ENCODE assay signal across 13 mouse cellular contexts in genomic region chr1:58830741-58831140, GRCm38 (mm10). TPM values are rescaled to one million over a fixed set of nuclear protein-coding genes. Genes with fewer than 3 reads are reported as not detected.
DNase-seq lines count a peak whose midpoint lies in the region.
"Had no signal": no experiment of that assay in that cellular context is flagged by ENCODE, and none has a peak within 500 bp of the region (broad histone marks: within the 10 kb centered on the region; RNA-seq: fewer than 3 reads in every experiment).

No protein-coding gene starts in this region.

- peak; percentile 21 for DNase-seq in layer of hippocampus, adult 9-11 months
- DNase-seq in layer of hippocampus, postnatal 25 days (ENCODE audit: extremely low spot score in 1 of 2, low spot score in 1 of 2) = no peak
- peak; percentile 56 for DNase-seq in right cerebral cortex, adult 18-20 months
- no peak for DNase-seq in right cerebral cortex, postnatal 4 days
- peak; percentile 9 to 65 for DNase-seq in frontal cortex, adult 2 months (ENCODE audit: extremely low spot score in 1 of 2, low spot score in 1 of 2)
- DNase-seq in right cerebral cortex, postnatal 36 days (ENCODE audit: low spot score in 2 of 2) = peak; percentile 20 to 38
- DNase-seq in T-cell, adult 2 months (ENCODE audit: low spot score) = no peak
- DNase-seq: adrenal gland, postnatal 10 days; B cell, adult 2 months; cerebellum, adult 9-10 months; gastrocnemius, postnatal 36 days; kidney, postnatal 36 days; lung, embryonic 14.5 days had no signal

RNA-seq across cellular contexts. Expression of gene Casp8, which starts 35.6 kb away (rescaled TPM):
- 1 to 10 TPM; 2.7 TPM for total RNA-seq in layer of hippocampus, postnatal 25 days (2021)
- polyA plus RNA-seq in frontal cortex, adult 2 months (2012; rRNA removed) = 2.9 and 3.4 TPM in 2 replicates

Comparison
In these comparisons a context has a peak if more than half of its experiments do, and no peak if none do; other contexts are left out.
1. DNase-seq: peak in layer of hippocampus, adult 9-11 months (single experiment), right cerebral cortex, adult 18-20 months (single experiment), frontal cortex, adult 2 months (2 of 2) and right cerebral cortex, postnatal 36 days (2 of 2); none in layer of hippocampus, postnatal 25 days (0 of 2), right cerebral cortex, postnatal 4 days (single experiment) and T-cell, adult 2 months (single experiment).